Mouse (Mus musculus): ENCODE measurements around the gene Nr5a2.

Gene Nr5a2

DNA sequence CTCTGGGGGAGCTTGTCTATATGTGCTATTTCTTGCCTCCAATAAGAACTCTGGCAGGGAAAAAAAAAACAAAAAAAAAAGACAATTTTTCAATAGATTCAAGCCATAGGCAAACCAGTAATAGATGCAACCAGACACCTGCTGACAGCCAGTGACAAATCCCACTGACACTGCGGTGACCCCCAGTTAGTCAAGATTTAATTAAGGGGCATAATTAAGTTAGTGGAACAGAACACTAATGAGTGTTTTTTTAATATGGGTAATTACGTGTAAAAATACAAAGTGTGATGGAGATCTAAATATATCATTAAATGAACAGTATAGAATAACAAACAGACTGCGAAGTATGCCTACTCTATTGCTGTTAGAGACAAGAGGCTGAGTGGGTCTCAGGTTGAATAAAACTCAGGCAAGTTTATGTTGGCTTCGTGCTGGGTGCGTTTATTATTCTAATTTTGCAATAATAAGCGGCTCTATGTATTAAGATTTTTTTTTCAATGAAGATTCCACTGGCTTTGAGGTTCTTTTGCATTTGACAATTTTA lies 50.7 kb downstream of the Nr5a2 start:
- DNase-seq, result no peak

DNA sequence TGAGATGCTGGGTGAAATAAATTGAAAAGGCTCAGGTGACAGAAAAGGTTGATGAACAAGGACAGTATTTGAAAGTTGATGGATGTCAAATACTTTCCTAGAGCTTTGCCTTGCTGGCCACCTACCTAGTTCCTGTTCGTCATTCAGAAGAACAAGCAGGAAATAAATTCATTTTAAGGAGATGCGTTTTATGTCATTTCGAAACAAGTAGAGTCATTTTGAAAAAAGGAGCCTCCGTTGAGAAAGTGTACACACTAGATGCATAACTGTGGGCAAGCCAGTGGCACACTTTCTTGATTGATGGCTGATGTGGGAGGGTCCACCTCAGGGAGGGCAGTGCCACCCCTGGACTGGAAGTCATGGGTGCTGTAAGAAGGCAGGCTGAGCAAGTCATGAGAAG lies 62.1 kb downstream of the Nr5a2 start:
- DNase-seq, result no peak

DNA sequence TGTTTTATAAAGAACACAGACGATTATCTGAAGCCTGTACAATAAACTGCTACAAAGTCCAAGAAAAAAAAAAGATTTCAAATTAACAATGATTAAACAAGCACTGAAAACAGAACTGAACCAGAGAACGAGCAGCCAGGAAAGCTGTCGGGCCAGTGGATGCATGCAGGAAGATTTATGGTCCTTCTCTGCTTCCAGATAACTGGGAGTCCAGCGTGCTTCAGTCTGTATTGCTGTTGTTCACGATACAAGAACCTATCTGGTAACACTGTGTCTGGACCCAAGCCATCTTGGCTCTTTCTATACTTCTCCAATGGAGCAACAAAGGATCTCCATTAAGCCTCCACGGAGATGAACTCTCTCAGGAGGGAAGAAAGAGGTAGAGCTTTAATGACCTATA lies 63.9 kb downstream of the Nr5a2 start:
- DNase-seq, result no peak

DNA sequence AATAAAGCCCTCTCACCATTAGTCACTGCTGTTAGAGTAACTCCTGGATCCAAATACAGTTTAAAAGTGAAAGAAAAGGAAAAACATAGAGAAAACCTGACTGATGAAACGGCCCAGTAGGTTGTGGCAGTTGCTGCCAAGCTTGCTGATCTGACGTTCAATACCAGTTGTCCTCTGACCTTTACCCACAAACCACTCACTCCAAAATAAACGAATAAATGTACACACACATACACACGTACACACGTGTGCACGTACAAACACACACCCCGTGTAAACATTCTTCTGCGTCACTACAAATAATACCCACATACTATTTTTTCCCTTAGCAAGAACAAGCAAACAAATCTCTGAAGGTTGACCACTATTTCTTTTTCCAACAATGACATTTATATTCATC lies 64.4 kb downstream of the Nr5a2 start:
- DNase-seq, result no peak

DNA sequence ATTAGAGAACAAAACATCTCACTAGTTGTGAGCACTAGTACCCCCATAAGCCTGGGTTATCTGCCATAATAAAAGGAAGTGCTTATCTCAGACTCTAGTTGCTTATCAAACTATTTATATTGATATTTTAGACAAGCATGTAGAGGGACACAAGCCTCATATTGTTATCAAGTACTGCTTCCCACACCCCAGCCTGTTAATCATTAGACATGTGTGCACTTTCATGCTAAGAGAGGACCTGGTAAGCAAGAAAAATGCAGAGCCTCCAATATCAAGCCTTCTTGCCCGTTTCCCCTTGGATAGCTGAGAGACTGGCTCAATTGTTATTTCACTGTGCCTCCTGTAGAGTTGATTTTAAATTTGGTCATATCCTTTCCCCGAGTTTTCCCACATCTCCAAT lies 65.5 kb downstream of the Nr5a2 start:
- no peak for DNase-seq

DNA sequence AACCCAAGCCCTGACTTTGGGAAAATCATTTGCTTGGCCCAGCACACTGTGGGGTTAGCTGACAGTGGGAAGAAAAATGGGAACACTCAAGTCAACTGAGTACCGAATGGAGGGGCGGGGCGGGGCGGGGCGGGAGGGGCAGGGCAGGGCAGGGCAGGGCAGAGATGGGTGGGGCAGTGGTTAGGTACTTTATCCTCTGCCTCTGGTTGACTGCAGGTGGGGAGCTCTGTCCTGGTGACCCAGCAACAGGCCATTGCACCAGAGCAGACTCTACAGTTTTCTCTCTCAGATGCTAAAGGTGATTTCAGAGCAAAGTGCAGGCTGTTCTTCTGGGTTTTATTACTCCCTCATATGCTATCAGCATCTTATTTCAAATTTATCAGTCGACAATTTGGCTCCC lies 67.1 kb downstream of the Nr5a2 start:
- DNase-seq, result no peak

DNA sequence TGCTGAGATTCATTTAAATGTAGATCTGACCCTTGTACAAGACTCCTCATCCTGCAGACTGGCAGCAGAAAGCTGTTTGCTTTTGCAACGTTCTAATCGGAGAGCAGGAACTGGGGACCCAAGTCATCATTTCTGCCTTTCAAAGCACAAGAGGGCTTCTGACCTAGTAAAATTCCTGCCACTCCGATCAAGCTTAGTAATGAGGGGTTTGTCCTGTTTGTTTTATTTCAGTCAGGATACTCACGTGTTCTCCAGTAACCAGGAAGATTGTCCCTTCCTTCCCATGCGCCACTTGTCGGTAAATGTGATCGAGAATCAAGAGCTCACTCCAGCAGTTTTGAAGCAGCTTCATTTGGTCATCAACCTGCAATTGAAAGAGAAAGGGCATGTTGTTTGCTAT lies 69.8 kb downstream of the Nr5a2 start:
- DNase-seq, result no peak

DNA sequence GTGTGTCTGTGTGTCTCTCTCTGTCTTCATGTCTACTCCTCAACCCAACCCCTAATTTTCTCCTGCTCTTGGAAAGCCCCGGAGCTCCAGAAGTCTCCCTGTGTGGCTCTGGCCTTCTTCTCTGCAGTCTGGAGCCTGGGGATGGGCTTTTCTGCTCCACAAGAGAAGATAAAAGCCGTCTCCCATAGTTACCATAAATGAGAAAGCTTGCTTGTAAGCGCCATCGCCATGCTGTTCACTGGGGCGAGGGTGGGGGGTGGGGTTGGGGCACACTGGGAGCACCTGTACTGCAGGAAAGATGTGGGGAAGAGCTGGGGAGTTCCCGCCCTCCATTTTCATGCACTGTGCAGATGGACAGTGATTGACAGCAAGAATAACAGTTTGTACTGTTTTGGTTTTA lies 71.5 kb downstream of the Nr5a2 start:
- no peak for DNase-seq

DNA sequence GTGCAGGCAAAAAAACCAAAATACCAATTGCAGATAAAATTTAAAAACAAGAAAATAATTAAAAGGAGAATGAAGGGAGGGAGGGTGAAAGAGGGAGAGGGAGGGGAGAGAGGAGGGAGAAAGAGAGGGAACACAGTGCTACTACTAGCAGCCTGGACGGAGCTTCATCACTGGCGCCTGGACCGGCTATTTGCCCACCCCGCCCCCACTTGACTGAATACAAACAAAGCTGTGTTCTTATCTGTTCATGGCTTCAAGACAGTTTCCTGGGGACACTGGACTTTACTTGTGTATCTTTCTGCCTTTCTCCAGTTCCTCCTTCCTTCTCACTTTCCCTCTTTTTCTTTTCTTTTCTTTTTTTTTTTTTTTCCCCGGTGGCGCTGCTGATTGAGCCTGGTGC lies 73.6 kb downstream of the Nr5a2 start:
- no peak for DNase-seq

DNA sequence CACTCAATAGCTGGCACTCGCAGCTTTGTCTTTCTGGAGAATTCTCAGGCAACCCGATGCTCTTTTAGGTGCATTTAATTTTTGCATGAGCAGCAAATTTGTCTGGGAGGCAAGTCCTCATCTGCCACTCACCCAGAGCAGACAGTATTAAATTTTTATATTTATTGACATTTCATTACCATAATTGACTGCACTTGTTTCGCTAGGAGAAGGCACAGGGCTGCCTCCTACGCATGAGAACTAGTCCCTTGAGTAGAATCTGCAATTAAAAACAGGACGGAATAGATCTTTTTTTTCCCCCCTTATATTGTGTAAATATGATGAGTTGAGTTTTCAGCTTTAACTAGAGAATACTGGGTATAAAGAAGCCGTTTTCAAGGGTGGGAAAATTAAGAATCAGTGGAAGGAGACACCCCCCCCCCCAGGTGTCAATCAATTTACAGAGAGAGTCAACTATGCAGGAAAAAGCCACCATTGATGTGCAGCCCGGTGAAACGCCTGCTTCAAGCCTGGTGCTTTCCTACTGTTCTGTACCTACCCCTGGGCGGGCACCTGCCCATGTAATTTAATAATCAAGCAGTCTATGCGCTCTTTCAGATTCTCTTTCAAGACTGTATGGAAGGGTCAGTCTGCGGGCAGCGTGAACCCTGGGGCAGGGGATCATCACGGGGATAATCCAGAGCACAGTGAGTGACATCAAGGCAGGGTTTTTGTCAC lies 76.6 kb downstream of the Nr5a2 start:
- DNase-seq, result no peak

DNA sequence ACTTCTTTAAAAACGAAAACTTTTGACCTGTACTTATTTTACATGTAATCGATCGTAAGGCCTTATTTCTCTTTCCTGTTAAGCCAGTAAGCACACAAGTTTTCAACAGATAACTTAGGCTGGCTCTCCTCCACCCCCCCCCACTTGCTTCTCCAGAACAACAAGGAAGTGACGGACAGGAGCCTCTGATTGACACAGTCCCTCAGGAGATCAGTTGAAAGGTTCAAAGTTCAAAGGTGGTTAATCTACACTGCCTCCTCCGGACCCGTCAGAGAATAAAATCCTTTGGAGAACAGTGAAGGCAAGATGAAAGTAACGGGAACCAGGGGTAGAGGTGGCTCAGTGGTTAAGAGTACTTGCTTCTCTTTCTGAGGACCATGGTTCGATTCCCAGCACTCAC lies 80.0 kb downstream of the Nr5a2 start:
- DNase-seq, result no peak

DNA sequence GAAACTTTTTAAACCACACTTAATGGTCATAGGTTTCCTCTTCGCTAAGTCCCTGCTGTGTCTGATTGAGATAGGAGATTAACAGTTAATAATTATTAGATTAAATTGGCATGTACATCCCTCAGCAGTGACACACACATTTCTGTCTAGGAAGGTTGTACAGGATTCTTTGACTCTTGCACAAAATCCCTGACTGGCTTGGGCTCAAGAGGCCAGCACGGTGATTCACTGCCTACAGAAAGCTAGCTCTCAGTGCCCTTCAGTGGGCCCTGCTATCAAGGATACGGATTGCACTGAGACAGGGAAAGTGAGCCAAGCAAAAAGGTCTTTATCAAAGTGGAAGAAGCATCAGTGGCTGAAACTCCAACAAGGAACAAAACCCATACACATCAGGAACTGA lies 85.2 kb downstream of the Nr5a2 start:
- no peak for DNase-seq

DNA sequence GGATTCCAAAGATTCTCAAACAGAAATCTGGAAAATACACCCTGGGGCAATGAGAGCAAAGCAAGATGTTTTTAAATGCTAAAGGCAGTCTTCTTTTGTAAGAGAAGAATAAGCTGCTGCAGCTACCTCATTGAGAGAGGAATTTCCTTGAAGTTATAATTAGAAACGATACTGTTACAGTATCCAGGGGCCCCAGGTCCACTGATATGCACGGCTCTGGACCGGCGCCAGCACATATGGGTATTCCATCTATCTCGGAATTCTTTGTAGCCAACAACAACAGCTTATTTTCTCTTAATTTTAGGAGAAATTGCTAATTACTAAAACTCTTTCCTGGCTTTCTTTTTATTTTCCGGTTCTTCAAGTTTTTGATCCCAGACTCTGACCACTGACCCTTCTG lies 91.3 kb downstream of the Nr5a2 start:
- no peak for DNase-seq

DNA sequence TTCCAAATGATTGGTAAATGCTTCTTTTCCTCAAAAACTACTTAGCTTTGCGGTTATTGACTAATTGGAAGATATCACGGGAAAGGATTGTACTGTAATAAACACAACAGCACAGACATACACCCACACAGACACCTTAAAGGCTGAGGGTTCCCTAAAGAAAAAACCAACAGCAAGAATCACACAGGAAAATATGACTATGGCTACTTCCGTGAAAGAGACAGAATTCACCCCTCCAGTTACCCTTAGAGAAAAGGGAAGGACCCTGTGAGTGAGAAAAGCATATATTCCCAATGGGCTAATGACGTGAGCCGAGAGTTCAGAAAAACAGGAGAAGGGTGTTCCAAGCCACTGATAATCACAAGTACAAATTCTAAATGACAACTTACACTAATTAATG lies 92.0 kb downstream of the Nr5a2 start:
- no peak for DNase-seq

DNA sequence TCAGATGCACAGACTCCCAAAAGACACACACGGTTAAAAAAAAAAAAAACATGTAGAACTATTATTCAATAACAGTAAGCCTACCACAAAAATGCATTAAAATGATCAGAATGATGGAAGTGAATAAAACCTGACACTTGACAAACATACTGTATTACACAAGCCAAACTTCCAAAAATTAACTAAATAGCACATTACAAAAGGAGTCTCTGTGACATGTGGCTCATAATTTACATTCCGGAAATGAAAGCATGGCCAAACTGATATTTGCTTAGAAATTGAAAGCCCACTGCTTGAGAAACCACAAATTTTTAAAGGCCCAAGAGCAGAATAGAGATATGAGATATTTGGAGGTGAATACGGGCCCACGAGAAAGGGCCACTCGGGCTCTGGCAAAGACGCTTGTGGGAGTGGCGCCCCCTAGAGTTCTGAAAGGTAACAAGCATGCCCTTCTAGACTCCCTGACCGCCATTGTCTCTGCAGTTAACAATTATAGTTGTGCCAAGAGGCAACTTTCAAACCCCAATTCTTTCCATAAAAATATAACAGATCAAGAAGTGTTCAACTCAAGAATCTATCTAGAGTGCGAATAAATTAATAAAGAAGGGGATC lies 93.7 kb downstream of the Nr5a2 start:
- peak; percentile 29 to 44 for DNase-seq

DNA sequence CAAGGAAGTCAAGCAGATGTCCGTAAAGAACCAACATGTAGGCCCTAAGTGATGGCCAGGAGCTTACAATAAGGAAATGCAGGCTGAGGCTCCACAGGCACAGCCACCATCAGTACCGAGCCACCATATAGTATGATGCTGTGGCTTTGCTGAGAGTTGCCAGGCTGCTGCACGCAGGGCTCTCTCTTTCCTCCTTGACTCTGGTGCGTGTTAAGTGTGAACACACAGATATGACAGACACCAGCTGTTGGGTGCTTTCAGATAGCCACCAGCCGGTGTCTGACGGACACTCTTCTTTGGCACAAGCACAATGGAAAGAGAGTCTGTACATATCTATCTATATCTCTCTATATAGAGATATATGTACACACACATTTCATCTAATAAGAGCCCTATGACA lies 97.0 kb downstream of the Nr5a2 start:
- no peak for DNase-seq

DNA sequence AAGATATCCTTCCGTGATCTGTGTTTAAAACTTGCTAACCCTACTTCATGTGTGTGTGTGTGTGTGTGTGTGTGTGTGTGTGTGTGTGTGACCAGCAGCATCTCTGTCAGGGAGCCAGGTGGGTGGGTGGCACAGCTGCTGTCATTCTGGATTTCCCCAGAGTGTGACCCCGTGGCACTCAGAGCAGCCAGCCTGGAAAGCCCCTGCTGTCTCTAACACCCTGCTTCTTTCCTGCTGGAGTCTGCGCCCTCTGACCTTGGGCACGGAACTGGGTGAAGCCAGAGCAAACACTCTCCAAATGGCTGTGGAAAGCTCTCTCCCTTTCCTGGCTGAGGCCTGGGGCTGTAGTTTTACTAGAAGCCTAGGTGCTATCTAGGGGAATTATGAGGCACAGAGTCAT lies 100.8 kb downstream of the Nr5a2 start:
- DNase-seq, result peak; percentile 20 to 22

DNA sequence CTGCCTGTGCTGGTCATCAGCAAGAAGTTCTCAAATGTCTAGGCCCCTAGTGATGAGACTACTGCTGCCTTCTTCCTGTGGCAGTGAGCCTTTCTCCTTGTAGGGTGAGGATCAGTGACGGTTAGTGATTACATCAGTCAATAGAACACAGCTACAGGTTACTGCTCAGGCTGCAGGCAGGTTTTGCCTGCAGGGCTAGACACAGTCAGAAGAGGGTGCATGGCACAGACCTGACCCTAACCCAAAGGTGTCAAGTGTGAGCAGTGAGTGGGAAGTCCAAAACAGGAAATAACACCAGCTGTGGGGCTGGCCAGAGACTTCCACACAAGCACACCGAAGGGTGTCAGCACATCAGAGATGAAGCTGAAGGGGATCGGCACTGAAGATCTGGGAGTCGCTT lies 101.5 kb downstream of the Nr5a2 start:
- DNase-seq, result peak; percentile 2 to 5

DNA sequence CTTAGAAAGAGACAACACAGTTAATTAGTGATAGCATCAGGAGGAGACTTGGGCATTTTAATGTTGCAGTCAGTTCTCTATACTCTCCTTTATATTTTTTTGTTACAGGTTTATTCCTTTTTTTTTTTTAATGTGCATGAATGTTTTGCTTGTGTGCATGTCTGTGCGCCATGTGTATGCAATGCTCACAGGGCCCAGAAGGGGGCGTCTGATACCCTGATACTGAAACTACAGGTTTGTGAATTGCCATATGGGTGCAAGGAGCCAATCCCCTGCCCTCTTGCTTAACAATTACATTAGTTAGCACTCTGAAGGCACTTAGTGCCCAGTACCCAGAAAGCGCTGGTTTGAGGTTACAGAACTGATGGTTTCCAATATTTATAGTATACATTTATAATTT lies 104.1 kb downstream of the Nr5a2 start:
- DNase-seq, result peak; percentile 5 to 9

DNA sequence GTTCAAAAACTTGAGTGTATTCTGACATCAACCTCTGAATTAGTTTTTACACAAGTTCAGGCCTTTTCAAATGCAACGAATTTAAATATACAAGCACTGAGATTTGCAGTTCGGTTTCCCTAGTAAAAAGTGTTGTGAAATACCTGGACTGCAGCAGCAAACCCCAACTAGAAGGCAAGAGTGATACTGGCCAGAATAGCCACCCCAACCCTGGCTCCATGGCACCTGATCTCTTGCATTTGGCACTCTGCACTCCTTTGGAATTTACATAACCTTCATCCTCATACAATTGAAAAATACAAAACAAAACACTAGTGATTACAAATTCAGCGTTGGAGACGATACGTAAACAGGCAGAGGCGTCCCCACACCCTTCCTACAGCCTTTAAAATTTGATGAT lies 111.5 kb downstream of the Nr5a2 start:
- no peak for DNase-seq

DNA sequence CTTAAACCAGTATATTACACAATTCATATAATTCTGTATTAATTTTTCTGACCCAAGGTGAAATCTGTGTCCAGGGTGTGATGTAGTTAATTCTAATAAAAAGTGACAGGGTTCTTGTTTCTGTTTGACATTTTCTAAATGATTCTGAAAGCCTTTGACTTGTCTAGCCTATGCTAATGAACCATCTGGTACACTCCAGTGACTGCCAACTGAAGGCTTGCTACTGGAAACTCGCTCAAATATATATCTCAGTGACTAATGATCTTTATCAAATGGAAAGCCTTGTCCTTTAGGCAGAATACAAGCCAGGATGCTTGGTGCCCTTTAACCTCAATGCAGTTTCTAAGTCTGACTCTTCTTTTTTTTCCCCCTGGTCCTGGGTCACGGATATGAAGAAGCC lies 114.2 kb downstream of the Nr5a2 start:
- no peak for DNase-seq

DNA sequence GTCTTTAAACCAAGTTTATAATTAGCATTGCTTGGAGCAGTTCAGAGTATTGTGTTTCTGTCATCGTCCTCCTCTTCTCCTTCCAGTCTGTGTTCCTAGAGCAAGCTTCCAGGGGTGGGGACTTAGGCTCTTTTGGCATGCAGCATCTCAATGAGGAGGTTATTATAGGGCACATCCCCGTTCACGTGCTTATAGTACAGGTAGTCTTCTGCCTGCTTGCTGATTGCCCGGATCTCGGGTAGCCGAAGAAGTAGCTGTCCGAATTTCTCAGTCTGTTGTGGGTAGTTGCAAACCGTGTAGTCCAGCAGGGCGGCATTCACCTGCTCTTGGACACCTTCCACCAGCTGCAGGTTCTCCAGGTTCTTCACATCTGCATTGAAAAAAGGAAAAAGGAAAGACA lies 114.9 kb downstream of the Nr5a2 start:
- DNase-seq, result no peak

DNA sequence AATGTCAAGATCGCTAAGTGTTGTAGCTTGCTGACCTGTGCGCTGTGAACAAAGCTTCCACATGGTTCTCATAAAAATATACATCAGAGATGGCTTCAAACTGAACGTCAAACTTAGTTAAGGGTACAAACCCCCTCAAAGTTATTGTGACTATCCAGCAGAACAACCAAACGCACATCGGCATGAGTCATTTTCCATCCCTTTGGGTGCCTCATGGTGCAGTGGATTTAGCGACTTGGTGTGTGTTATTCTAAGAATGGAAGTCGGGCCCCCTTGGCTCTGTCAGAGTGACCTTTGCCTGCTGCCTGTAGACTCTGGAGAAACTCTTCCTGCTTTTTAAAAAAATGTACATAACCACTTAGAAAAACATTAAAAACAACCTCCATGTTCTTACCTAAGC lies 119.7 kb downstream of the Nr5a2 start:
- no peak for DNase-seq

DNA sequence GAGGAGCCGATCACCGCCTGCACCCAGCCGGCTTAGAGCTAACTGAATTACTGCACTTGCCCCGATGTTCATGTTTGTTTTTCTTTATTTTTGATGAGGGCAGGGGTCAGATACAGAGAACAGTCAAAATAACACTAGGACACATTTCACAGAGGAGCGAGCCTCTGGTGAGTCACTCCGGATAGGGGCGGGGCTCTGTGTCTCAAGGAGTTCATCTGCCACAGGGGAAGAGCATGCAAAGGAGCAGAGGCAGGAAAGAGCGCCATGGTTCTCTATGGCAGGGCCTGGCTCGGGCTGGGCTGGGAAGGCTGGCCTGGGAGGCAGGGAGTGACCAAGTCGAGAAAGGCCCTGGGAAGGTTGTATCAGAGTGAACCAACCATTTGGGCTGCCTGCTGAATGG lies 121.0 kb downstream of the Nr5a2 start:
- no peak for DNase-seq
